Mouse (Mus musculus): Measurements from ENCODE around the gene Prdm11.

Gene Prdm11

DNA sequence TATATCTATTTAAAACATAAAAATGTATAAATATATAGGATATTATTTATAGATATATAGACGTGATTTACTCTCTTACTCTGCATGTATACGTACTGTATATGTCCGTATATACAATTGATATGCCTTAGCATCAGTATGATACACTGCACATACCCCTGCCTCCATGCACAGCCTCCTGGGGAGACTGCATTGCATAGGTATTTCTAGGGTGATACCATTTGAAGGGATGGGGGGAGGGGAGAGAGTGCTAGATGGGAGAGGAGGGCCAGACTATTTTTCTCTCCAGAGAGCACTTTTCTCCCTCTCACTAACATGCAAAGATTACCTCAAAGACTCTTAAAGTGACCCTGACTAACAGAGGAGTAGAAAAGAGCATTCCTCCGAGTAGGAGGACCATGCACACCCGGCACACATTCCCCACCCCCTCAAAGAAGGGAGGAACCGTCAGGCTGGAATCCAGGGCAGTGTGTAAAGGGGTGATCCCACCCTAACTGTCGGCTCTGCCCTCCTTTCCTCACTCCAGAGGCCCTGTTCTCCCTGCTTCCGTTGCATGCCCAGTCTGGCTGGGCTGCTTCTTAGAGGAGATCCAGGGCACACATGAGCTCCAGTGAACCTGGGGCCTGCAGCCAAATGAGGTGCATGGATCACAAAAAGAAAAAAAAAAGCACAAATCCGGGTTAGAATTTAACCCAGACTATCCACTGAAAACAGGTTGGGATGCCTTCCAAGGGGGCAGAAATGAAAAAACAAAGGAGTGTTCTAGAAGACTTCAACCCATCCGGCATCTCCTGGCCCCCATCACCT is 78.7 kb downstream of the Prdm11 start:
- DNase-seq (ENCODE audit: low read depth, low spot score) = no peak

DNA sequence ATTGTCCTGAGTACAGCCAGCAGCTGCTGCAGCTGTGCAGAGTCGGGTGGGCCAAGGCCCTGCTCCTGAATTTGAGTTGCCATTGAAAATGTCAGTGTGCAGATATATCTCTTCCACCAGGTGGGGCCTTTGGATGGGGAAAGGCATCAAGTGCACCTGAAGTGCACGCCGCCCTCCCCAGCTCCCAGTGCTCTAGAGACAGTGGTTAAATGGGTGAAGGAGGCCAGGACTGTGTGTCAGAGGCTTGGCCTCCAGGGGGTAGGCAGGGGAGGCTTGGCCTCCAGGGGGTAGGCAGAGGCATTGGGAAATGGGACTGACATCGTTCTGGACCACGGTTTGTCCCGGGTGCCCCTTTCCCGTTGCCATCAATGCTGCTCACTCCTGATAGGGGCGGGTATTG is 79.7 kb downstream of the Prdm11 start:
- DNase-seq (ENCODE audit: low read depth, low spot score) = no peak

DNA sequence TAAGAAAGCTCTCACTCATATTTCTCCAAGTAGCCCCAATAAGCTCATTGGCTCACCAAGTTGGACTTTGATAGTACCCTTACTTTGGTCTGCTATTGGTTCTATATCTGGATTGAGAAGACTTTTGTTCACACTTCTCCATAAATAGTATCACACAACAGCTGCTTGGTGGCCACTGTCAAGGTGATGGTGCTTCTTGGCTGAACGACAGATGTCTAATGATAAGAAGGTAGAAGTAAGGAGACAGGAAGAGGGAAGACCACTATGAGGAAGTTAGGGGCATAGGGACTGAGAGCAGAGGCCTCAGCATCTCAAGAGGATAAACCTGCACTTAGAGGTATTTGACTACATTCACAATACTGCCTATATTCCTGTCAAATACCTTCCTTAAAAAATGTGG is 81.6 kb downstream of the Prdm11 start:
- no peak for DNase-seq (ENCODE audit: low read depth, low spot score)

DNA sequence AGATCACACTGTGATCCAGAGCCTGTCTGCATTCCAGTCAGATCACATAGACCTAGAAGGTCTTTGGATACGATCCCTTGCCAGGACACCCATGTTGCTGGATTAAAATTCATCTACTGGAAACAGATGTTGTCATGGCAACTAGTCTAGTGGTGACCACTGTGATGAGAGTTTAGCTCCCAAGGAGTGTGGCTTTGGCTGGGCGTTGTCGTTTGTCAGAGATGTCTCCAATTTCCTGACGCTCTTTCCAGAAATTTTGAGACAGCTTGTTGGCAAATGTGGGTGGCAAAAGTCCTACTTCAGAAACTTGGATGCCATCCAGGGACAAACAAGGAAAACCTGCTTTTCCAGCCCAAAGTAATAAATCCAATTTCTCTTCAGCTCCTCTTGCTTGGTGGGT is 87.3 kb downstream of the Prdm11 start:
- peak; percentile 72 for DNase-seq (ENCODE audit: low read depth, low spot score)

DNA sequence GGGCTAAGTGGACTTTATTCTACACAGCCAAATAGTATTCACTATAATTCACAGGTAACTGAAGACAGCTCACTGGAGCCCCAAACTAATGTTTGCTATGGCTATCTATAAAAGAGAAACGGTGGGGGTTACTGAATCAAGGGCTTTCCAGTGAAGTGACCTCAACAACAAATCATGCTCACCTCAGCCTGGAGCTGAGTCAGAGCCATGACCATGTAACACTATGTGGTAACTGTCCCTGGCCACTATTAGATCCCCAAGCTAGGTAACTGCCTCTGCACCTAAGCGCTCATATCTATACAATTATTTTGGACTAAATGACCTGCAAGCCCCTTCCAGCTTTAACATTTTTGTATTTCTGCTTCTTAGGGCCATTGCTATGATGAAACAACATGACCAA is 89.0 kb downstream of the Prdm11 start:
- no peak for DNase-seq (ENCODE audit: low read depth, low spot score)

DNA sequence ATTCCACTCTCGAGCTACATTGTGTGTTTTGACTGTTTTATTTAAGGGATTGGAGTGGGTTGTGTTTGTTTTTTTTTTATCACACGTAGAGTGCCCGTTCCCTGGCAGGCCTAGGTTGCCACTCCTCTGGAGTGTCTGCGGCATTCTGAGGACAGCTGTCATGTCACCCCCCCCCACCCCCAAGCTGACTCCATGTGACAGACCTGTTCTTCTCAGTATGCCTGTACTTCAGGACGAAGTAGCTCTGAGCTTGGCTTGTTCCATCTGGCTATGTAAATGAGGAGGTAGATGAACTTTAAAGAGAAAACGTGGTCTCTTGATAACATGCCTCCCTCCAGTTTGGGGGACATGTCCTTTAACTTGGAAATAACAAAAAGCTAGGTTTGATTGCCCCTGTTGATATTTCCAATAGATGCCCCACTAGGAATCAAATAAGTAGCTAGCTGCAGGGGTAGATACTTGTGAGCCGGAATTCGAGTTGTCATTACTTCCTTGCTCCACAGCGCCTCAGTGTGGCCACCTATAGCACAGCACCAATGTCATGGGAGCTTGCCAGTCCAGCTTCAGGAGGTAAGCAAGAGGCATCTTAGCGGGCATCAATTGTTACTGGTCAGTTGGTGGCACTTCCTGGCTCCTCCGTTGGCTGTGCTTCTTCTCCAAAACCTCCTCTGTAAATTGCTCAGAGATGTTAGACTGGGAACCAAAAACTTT is 91.4 kb downstream of the Prdm11 start:
- peak; percentile 90 for DNase-seq (ENCODE audit: low read depth, low spot score)

DNA sequence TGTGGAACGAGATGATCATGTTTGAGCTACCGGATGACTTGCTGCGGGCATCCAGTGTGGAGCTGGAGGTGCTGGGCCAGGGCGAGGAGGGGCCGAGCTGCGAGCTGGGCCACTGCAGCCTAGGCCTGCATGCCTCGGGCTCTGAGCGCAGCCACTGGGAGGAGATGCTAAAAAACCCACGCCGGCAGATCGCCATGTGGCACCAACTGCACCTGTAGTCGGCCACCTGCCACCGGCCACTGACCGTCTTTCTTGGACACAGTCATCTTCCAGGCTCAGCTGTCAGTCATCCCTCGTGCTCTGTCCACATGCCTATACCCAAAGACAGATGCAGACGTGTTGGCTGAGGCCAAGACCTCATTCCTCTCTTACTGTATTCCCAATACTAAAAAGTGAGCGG is 92.5 kb downstream of the Prdm11 start:
- peak; percentile 85 for DNase-seq (ENCODE audit: low read depth, low spot score)

DNA sequence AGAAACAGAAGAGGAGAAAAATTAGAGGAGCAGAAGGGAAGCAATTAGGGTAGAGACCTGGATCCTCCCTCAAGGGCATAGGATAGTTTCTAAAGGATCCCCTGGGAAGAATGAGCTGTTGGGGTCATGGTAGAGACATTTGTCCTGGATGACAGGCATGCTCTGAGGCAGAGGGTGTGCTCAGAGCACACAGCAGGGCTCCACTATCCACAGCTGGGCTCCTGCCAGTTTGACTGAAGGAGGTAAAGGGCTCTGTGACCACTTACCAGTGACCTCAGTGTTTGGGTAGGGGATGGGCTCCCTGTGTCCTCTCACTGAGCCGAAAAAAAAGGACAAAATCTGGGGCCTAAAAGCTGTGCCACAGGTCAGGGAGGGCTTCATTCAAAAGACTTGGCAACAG is 96.4 kb downstream of the Prdm11 start:
- no peak for DNase-seq (ENCODE audit: low read depth, low spot score)

DNA sequence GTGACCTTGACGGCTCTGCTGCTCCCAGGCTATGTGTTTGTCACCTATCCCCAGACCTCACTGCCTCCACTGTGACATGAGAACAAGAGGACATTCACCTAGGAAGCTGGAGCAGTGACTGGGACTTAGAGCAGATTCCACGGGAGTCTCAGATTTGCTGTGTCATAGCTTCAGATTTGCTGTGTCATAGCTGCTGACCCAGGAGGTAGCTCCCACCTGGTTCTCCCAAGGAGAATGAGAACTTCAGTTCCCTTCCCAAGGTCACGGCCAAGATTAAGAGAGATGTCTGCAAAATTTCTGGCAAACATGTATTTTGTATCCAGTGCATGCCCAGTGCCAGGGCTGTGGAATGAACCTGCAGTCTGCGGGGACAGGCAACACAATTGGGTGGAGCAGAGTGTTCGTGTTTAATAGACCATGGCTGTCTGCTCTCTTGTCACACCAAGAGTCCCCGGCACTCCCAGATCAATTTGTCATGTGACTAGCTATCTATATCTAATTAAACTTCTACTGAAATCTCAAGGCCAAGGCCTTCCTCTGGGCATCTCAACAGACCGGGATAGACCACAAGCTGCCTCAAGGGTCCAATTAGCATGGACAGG is 97.2 kb downstream of the Prdm11 start:
- peak; percentile 32 for DNase-seq (ENCODE audit: low read depth, low spot score)

DNA sequence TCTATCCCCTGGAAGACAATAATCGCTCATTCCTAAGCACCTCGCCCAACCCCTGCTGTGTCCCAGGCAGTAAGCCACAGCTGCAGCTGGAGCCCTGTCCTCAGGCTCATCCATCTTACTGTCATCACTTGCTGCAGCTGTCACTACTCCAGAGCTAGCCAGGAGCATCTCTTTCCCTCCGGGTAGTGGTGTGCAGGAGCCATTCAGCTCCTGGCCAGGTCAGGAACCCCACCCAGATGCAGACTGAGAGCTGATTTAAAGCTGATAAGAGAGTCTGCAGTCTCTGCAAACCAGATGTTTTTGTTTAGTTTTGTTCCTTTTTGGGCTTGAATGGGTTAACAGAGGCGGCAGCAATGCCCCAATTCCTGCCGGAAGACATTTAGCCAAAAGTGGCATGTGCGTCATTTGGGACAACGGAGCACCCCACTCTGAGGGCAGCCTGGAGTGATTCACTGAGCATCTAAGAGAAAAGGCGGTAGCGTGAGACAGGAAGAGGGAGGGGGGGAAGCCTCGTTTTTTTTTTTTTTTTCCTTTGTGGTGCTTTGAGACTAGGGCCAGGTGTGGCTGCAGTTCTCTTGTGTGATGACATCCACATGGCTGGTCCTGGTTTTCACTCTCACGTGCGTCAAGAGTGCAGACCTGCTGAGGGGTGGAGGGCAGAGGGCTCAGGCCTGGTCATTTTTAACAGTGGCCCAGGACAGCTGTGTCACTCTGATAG is 97.8 kb downstream of the Prdm11 start:
- DNase-seq (ENCODE audit: low read depth, low spot score) = peak; percentile 89

DNA sequence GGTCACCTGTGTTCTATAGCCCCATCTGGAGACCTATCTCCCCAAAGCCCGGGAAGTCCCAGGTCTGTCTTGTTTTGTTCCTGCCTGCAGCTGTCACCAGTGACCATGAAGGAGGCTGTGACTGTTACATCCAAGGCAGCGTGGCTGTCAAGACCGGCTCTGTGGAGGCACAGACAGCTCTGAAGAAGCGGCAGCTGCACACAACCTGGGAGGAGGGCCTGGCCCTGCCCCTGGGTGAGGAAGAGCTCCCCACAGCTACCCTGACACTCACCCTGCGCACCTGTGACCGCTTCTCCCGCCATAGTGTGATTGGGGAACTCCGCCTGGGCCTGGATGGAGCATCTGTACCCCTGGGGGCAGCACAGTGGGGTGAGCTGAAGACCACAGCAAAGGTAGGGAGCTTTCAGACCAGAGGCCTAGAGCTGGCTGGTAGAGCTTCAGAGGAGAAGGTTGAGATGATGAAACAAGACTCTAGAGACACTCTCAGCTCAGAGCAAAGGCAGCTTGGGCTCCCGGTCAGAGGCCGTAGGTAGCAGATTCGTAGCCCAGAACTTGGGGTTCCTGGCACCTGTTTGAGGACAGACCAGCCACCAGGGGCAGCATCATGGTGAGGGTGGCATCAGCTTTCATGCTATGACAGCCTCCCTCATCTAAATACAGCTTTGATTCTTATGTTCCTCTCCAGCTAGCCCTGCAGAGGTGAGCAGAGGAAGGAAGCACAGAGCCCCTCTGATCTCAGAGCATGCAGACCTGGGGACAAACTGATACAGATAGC is 100.0 kb downstream of the Prdm11 start:
- no peak for DNase-seq (ENCODE audit: low read depth, low spot score)

DNA sequence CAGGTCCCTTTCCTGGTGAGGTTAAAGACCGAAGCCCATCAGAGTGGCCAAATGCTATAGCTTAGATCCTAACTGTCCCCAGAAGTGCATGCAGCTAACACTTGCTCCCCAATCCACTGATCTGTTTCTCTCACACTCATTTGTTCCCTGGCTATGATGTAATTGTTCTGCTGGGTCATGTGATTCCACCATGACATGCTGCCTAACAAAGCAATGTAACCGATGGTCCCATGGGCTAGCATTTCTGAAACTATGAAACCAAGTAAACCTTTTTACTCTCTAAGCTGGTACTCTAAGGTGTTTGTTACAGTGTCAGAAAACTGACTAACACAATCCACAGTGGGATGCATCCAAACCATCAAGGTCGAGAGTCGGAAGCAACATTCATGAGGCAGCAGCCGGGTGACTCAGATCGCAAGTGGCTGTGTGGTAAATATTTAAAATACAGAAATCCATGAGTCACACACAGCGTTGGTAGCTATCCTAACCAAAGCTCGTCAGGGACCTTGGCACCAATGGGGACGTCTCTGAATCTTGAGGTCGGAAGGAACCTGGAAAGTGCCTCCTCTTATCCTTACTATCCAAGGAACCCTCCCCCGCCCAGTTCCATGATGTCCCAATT is 100.7 kb downstream of the Prdm11 start:
- peak; percentile 56 for DNase-seq (ENCODE audit: low read depth, low spot score)

DNA sequence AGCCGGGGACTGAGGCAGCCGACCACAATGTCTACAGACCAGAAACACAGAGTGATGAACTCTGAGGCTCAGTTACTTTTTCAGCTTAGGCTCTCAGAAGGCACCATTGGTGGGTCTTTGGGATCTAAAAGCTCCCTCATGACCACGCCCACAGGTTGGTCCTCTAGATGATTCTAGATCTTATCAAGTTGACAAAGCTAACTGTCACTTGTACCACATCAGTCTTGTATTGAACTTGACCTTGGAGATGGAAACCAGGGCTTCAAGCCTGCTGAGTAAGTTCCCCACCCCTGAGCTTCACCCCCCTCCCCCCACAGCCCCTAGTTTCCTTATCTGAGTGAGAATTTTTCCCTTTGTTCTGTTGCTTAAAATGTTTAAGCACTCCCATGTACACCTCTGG is 101.6 kb downstream of the Prdm11 start:
- DNase-seq (ENCODE audit: low read depth, low spot score) = no peak

DNA sequence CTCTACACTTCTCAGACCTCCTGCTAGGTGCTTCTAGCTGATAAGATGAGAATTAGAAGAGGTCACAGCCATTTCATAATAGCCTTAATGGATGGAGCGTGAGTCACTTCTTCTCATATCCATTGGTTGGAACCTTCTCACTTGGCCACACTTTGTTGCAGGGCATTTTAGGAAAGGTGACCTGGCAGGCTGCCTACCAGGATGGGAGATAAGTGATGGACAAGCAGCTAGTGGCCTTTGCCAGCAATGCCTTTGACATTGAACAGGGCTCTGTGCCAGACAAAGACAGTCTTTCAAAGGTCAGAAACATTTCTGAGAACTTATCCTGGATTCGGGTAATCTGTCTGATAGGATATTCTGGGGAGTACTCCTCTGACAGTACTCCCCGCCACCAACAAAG is 102.6 kb downstream of the Prdm11 start:
- DNase-seq (ENCODE audit: low read depth, low spot score) = no peak

DNA sequence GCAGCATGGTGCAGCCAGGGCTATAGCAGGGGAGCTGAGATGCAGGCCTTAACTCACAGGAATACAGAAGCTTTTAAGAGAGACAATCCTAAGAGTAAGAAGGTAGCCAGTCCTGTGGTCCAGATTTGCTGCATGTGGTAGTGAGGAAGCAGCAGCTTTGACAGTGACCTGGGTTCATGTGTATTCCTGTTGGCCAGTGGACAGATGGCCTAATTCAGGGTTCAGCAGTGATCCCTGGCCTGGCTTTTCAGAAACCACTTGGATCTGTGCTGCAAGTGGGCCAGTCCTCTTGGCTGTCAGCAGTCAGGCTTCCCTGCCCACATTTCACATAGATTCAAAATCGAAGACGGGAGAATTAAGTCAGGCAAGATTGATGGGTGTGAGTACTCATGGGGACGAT is 104.5 kb downstream of the Prdm11 start:
- DNase-seq (ENCODE audit: low read depth, low spot score) = peak; percentile 85

DNA sequence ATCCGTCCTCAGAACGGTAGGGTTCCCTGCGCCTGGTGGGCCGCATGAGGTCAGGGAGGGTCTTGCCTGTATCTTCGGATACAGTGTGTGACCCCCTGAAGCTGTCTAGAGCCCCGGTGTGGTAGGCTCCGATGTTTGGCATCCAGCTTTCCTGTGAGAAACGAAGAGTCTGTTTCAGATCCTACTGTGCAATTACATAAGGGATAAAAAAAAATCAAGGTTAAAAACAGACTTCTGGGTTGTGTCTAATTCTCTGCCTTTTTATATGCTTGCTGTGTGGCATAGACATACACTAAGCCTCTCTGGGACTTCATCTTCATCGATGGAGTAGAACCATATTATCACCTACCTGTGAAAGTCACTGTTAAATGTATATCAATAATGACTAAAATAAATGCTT is 105.0 kb downstream of the Prdm11 start:
- peak; percentile 55 for DNase-seq (ENCODE audit: low read depth, low spot score)

DNA sequence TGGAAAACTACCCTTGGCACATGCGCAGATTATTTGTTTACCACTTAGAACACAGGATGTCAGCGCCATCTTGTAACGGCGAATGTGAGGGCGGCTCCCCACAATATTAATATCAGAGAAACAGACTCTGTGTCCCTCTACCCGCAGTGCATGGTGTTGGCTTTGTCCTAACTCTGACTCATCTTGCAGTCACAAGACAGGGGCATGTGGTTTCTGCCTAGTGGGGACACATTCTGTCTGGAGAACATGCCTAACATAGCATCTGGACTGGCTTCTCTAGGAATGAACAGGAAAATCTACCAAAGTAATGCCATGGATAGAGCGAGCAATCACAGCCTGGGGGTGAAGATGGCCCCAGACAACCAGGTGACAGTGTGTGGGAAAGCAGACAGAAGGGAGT is 107.1 kb downstream of the Prdm11 start:
- DNase-seq (ENCODE audit: low read depth, low spot score) = peak; percentile 79

DNA sequence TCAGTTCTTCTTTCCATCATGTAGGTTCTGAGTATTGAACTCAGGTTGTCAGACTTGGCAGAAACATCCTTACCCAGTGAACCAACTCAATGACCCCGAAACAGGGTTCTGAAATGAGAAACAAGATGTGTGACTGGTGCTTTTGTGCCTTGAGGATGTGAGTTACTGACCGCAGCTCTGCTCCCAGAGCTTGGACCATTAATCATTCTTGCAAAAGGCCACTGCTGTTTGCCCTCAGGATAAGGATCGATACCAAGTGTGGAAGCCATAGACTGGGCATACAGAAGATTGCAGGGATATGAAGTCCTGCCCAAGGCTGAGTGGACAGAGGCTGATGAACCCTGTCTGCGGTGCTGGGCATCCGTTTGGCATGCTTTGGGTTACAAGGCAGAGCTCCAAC is 107.9 kb downstream of the Prdm11 start:
- no peak for DNase-seq (ENCODE audit: low read depth, low spot score)

DNA sequence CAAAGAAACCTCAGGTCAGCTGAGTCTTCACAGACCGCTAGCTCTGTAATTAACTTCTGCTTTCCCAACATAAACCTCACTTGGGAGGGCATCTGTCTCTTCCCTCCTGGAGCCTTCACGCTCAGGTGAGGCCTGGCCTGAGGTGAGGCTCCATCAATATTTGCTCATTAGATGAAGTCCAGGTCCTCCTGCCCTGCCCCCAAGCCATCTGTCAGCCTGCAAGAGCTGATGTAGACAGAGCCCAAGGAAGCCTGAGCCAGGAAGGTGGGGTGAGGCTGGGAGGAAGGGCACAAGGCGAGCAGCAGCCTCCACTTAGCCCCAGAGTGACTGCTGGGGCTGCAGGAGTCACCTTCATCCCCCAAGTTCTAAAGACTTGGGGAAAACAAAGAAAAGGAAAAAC is 110.5 kb downstream of the Prdm11 start:
- peak; percentile 97 for DNase-seq (ENCODE audit: low read depth, low spot score)

DNA sequence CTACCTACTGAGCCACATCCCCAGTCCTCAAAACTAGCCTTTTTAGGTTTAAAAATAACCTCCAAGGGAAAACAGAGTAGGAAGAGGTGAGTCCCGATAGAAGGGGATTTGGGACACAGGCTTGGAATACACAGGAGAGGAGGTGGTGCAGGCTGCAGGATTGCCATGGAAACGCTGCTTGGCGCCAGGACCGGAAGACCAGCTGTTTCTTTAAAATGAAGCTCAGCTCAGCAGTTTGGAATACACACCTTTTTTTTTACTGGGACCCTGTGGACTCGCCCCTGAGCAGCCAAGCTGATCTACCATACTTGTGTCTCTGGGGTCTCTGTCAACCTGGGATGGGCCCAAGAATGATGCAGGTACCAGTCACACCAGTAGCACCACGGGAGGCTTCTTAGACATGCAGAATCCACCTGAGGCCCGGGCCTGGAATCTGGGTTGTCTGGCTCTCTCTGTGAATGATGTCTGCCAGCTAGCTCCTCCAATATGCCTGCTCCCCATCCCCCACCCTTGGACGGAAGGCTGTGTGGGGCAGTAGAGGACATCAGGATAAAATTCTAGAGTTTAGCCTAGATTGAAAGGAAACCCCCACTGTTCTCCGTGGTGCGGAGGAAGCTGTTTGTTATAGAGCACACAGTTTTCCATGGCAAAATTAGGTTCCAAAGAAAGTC is 111.5 kb downstream of the Prdm11 start:
- peak; percentile 93 for DNase-seq (ENCODE audit: low read depth, low spot score)
